Mouse (Mus musculus) heart, embryonic 16.5 days (tissue): Measurements from ENCODE around the gene Ccdc34. TPM values are rescaled to one million over a fixed set of nuclear protein-coding genes. Genes with fewer than 3 reads are reported as not detected.

Source experiments
- ATAC-seq: fragments of 200-750 bp; cut with Nextera tagmentation; replicated peaks from 2 replicates; pipeline ENCODE4 v1.8.0; 2017; ENCODE audit warnings: moderate number of reproducible peaks; ENCODE audit not compliant: insufficient read depth, low FRiP score; ENCODE audit errors: extremely low read depth
- H3K27ac ChIP-seq: fragments of 300-500 bp; sonication (generic); 2 replicates; pipeline ENCODE4 v1.5.1; 2014; ENCODE audit warnings: mild to moderate bottlenecking, low read length, control low read depth, moderate library complexity
- H3K27me3 ChIP-seq: fragments of 300-500 bp; sonication (generic); 2 replicates; pipeline ENCODE4 v1.6.1; 2014; ENCODE audit warnings: low read length, mixed read lengths; ENCODE audit not compliant: control insufficient read depth, insufficient read depth
- H3K36me3 ChIP-seq: fragments of 300-500 bp; sonication (generic); 2 replicates; pipeline ENCODE4 v1.6.1; 2014; ENCODE audit not compliant: control insufficient read depth, insufficient read depth
- H3K4me1 ChIP-seq: fragments of 300-500 bp; sonication (generic); 2 replicates; pipeline ENCODE4 v1.6.1; 2014; ENCODE audit warnings: low read length, mixed read lengths; ENCODE audit not compliant: control insufficient read depth, insufficient read depth
- H3K4me2 ChIP-seq: fragments of 300-500 bp; sonication (generic); 2 replicates; pipeline ENCODE4 v1.6.1; 2014; ENCODE audit warnings: low read depth, mild to moderate bottlenecking, control low read depth, low read length
- H3K4me3 ChIP-seq: fragments of 300-500 bp; sonication (generic); 2 replicates; pipeline ENCODE4 v1.5.1; 2014; ENCODE audit warnings: mild to moderate bottlenecking, control low read depth, low read length
- H3K9ac ChIP-seq: fragments of 300-500 bp; sonication (generic); 2 replicates; pipeline ENCODE4 v1.6.1; 2014; ENCODE audit warnings: low read length, control low read depth
- H3K9me3 ChIP-seq: fragments of 300-500 bp; sonication (generic); replicated peaks from 2 replicates; pipeline ENCODE4 v1.6.1; 2016; ENCODE audit warnings: low read length; ENCODE audit not compliant: control insufficient read depth
- WGBS: fragments of 180-500 bp; shearing (Covaris S2); extraction: QIAGEN DNeasy Blood & Tissue Kit; methylation state at CpG from one replicate; pipeline ENCODE4 v1.1.7; 2014; 5-methylcytosine and 5-hydroxymethylcytosine counted together
- polyA plus RNA-seq: library from polyadenylated mRNA; unstranded; fragments of >200 nt; fragmentation: Nextera tagmentation; extraction: Ambion mirVana; gene quantifications from 2 replicates; pipeline ENCODE4 v1.2.1, GENCODE M21; 2015

Gene Ccdc34
- polyA plus RNA-seq, 1 experiment from 2014 or later: 26.4 TPM

DNA sequence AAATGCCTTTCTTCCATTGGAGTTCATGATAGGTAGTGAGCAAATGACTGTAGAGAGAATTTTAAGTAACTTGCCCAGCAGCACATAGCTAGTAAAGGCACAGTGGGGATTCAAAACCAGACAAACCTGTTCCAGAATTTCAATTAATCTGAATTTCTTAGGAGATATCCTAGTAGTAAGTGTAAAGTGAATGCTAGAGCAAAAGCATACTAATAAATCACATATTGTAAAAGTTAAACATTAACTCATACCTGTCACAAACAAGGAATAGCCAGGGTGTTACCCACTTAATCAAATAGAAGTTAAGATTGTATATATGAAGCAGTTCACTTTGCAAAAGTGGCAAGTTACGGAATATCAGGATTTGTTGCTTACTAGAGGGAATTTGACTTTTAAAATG lies 25.9 kb upstream of the Ccdc34 start:
- H3K27me3 ChIP-seq: no peaks in the 10 kb centered on the region
- H3K27ac ChIP-seq: no peak overlapping the region
- H3K9ac ChIP-seq: no peak overlapping the region
- peaks cover 45% of the 10 kb centered on the region for H3K4me1 ChIP-seq
- H3K36me3 ChIP-seq: no peaks in the 10 kb centered on the region
- no peak overlapping the region for H3K4me3 ChIP-seq
- WGBS: 90% methylated on average over 1 of the region's 1 CpGs
- no peak for ATAC-seq
- H3K4me2 ChIP-seq: no peak overlapping the region
- no peaks in the 10 kb centered on the region for H3K9me3 ChIP-seq

DNA sequence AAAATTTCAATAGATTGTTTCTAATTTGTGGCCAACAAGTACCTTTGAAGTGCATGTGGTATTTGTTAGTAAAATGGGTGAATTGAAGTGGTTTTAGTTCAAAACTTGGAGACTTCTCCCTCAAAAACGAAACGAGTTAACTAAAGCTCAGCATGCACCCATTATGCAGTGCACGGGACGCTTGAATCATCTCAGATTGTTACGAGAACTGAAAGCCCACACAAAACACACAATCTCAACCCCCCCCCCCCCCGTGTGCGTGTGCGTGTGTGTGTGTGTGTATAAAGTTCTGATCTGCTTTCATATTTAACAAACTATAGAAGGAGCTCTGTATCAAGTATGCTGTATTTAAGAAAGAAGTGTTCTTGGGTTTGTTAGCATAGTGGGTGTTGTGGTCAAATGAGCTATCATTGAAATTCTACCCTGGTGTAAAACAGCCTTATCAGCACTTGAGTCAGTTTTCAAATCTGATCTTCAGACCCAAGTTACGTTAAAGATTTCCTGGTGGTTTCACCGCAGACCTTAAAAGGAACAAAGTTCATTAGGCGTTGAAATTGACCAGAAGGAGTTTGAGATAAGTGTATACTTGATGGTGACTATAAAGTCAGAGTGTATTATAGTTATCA lies 25.1 kb upstream of the Ccdc34 start:
- no peak overlapping the region for H3K4me2 ChIP-seq
- no peak overlapping the region for H3K27ac ChIP-seq
- H3K9ac ChIP-seq: no peak overlapping the region
- no peaks in the 10 kb centered on the region for H3K9me3 ChIP-seq
- no peaks in the 10 kb centered on the region for H3K27me3 ChIP-seq
- ATAC-seq: no peak
- WGBS: 69% methylated on average over 11 of the region's 11 CpGs
- peaks cover 39% of the 10 kb centered on the region for H3K4me1 ChIP-seq
- H3K4me3 ChIP-seq: no peak overlapping the region
- H3K36me3 ChIP-seq: no peaks in the 10 kb centered on the region

DNA sequence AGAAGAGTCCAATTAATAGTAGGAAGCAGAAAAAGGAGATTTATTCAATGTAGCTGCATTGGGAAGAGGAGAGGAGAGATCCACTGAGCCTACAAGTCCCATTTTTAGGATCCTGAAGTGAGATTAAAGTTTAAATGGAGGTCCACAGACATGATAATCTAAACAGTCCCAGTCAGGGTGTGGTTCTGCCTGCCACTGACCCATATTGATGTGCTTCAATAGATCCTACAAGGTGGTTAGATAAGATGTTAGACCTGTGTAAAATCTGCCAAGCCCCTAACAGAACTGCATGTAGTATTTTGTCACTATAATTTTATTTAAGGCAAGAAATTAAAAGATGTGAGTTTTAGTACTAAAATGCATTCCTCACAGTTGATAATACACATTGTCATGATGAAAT lies 24.2 kb upstream of the Ccdc34 start:
- no peaks in the 10 kb centered on the region for H3K27me3 ChIP-seq

DNA sequence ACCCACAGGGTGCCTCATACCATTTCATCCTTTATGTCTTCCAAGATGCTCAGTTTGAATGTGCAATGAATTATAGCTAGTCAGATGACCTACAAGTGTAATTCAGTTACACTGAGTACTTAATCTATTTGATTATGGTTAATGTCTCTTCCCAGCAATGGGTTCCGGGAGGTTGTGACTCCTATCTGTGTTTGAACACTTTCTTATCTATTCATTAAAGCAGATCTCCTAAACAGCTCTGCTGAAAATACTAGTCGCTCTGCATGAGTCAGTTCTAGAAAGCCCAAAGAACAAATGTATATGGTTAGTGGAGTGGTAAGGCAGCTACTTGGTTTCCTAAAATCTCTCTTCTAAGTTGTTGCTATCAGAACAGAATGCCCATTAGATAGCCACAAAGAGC lies 22.6 kb upstream of the Ccdc34 start:
- Histone ChIP-seq H3K4me1 (peaks cover 21% of the 10 kb centered on the region), H3K9me3 (no peaks in the 10 kb centered on the region), H3K9ac (no peak overlapping the region), H3K36me3 (no peaks in the 10 kb centered on the region), H3K4me3 (no peak overlapping the region), H3K27me3 (no peaks in the 10 kb centered on the region), H3K27ac (peak overlapping the region; percentile 48; the same call in 1 of the 2 replicates), H3K4me2 (no peak overlapping the region)
- 16% methylated on average over 2 of the region's 2 CpGs for WGBS
- no peak for ATAC-seq

More for the DNA sequence above, 24.2 kb upstream of the Ccdc34 start:
- no peak for ATAC-seq
- no peaks in the 10 kb centered on the region for H3K9me3 ChIP-seq
- no peaks in the 10 kb centered on the region for H3K36me3 ChIP-seq
- H3K4me2 ChIP-seq: no peak overlapping the region
- no peak overlapping the region for H3K9ac ChIP-seq
- no peak overlapping the region for H3K4me3 ChIP-seq
- peaks cover 31% of the 10 kb centered on the region for H3K4me1 ChIP-seq
- no peak overlapping the region for H3K27ac ChIP-seq

DNA sequence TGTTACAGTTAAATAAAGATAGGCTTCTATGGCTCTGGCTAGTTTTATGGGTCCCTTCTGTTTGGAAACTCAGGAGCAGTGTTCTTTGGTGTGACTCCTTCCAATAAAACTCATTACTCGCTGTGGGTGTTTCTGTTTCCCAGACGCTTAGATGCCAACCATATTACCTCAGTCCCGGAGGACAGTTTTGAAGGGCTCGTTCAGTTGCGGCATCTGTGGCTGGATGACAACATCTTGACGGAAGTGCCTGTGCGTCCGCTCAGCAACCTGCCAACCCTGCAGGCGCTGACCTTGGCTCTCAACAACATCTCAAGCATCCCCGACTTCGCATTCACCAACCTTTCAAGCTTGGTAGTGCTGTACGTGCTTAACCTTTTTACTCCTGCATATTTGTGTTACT lies 21.2 kb upstream of the Ccdc34 start:
- Histone ChIP-seq H3K36me3 (0 out of 2 replicates have a peak, but pooled peaks cover 3% of the 10 kb centered on the region), H3K9me3 (no peaks in the 10 kb centered on the region), H3K27me3 (no peaks in the 10 kb centered on the region), H3K9ac (no peak overlapping the region), H3K4me1 (peaks cover 21% of the 10 kb centered on the region), H3K4me2 (peak overlapping the region; percentile 11; the same call in 1 of the 2 replicates), H3K4me3 (no peak overlapping the region), H3K27ac (peak overlapping the region; percentile 35; the same call in 1 of the 2 replicates)
- 29% methylated on average over 12 of the region's 12 CpGs for WGBS
- no peak; the same call in 1 of the 2 replicates for ATAC-seq

DNA sequence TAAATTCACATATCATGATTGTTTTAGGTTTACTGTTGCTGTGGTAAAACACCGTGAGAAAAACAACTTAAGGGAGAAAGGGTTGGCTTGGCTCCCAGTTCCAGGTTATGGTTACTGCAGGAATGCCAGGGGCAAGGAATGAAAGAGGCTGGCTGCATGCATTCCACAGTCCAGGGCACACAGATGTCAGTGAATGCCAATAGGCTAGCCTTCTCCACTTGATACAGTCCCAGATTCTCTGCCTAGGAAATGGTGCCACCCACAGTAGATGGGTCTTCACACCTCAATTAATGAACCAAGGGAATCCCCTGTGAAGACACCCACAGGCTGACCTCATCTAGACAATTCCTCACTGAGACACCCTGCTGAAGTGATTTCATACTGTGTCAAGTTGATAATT lies 12.9 kb upstream of the Ccdc34 start:
- H3K9me3 ChIP-seq: no peaks in the 10 kb centered on the region
- H3K36me3 ChIP-seq: peaks cover 14% of the 10 kb centered on the region
- ATAC-seq: no peak
- no peak overlapping the region for H3K4me2 ChIP-seq
- H3K4me1 ChIP-seq: no peaks in the 10 kb centered on the region
- 44% methylated on average over 1 of the region's 1 CpGs for WGBS
- H3K4me3 ChIP-seq: no peak overlapping the region
- H3K27me3 ChIP-seq: no peaks in the 10 kb centered on the region
- no peak overlapping the region for H3K9ac ChIP-seq
- no peak overlapping the region for H3K27ac ChIP-seq

DNA sequence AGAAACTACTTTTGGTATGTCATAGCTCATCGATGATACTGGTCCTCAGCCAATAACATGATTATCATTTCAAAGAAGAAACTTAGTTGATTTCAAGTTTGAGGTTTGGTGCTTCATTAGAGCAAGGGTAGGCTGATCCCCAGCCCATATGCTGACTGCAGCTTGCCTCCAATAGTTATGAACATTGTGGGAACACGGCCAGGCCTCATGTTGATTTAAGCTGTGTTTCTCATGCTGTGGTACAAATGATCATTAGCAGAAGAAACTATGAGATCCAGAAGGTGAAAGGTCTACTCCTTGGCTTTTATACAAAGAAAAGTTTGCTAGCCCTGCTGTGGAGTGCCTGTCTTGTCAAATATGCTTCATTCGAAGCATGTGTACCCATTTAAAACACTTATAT lies 12.5 kb upstream of the Ccdc34 start:
- Histone ChIP-seq H3K36me3 (peaks cover 14% of the 10 kb centered on the region), H3K27ac (no peak overlapping the region), H3K9me3 (no peaks in the 10 kb centered on the region), H3K4me3 (no peak overlapping the region), H3K4me1 (no peaks in the 10 kb centered on the region), H3K27me3 (no peaks in the 10 kb centered on the region), H3K4me2 (no peak overlapping the region), H3K9ac (no peak overlapping the region)
- no peak for ATAC-seq
- 76% methylated on average over 3 of the region's 3 CpGs for WGBS

DNA sequence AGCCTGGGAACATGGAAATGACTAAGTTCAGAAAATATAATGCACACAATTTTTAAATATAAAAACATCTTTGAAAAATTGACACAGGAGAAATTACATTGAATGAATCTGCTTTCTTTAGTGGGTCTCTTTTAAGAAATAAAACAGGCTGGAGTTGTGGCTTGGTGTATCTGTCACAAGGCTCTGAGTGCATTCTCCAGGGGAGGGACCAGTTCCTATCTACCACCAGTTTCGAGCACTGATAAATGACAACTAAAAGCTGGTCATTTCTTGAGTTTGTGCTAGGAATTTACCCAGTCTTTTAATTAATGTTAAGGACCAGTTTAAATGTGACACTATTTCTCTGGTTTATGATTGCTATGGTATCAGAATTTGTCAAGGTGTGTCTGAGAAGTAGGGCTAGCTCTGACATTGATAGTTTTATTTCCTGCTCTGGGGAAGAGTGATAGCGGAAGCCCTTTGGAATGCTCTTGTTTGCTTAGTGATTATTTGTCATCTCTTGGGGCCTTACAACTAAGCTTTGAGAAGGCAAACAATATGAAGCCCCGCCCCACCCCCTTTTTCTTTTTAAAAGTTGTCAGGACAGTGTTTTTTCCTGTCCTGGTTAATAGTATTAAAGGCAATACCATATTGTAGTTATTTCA lies 11.9 kb upstream of the Ccdc34 start:
- 72% methylated on average over 3 of the region's 3 CpGs for WGBS
- no peak overlapping the region for H3K27ac ChIP-seq
- no peak overlapping the region for H3K4me3 ChIP-seq
- H3K4me1 ChIP-seq: no peaks in the 10 kb centered on the region
- no peak overlapping the region for H3K4me2 ChIP-seq
- H3K9ac ChIP-seq: no peak overlapping the region
- no peak for ATAC-seq
- H3K9me3 ChIP-seq: no peaks in the 10 kb centered on the region
- H3K36me3 ChIP-seq: peaks cover 14% of the 10 kb centered on the region
- no peaks in the 10 kb centered on the region for H3K27me3 ChIP-seq

DNA sequence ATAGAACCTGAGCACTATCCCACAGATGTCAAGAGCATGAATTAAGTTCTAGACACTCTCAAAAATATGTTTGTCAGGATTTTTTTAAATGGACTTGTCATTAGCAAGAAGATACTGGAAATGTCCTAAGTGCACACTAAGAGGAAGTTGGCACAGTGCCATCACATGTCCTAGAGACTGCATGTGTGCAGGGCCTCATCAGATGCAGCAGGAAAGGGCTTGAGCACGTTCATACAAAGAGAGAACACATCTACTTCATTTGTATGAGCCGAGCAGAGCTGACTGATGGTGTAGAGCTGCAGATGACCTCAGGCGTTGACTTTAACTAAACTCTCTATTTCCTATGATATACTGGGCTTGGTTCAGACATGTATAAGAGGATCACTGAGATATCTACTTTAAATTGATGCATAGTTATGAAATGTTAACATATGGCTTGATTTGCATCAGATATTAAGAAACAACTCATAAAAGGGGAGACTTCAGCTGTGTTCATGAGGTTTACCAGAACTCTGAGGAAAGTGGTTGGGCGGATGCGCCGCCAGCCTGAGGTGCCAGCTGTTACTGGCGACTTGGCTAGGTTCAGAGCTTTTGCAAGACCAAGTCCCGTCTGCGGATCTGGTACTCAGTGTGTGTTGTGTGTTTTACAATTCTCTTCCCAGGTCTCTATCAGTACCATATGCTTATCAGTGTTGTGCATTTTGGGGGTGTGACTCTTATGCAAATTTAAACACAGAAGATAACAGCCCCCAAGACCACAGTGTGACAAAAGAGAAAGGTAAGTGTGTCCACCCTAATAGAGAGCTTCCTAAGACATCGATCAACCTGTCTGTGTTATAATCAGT lies 10.0 kb upstream of the Ccdc34 start:
- peaks cover 23% of the 10 kb centered on the region for H3K36me3 ChIP-seq
- WGBS: 87% methylated on average over 10 of the region's 10 CpGs
- no peak for ATAC-seq

More for the DNA sequence above, 10.0 kb upstream of the Ccdc34 start:
- H3K4me1 ChIP-seq: no peaks in the 10 kb centered on the region
- H3K9ac ChIP-seq: no peak overlapping the region
- H3K9me3 ChIP-seq: no peaks in the 10 kb centered on the region
- H3K27me3 ChIP-seq: no peaks in the 10 kb centered on the region
- H3K4me3 ChIP-seq: no peak overlapping the region
- no peak overlapping the region for H3K27ac ChIP-seq
- no peak overlapping the region for H3K4me2 ChIP-seq
